Mouse (Mus musculus) embryonic facial prominence, embryonic 11.5 days (tissue): Measurements from ENCODE around the gene Eqtn. TPM values are rescaled to one million over a fixed set of nuclear protein-coding genes. Genes with fewer than 3 reads are reported as not detected.

Source experiments
- ATAC-seq: fragments of 200-750 bp; cut with Nextera tagmentation; replicated peaks from 2 replicates; pipeline ENCODE4 v1.8.0; 2017; ENCODE audit warnings: low read depth; ENCODE audit not compliant: insufficient number of reproducible peaks, low FRiP score, low TSS enrichment
- DNase-seq: peaks from one replicate; pipeline ENCODE4 v3.0.0-alpha.2; 2015; ENCODE audit warnings: low spot score
- H3K27ac ChIP-seq: fragments of 300-500 bp; sonication (generic); replicated peaks from 2 replicates; pipeline ENCODE4 v1.5.1; 2014; ENCODE audit warnings: mild to moderate bottlenecking, low read depth, low read length, control low read depth
- H3K27me3 ChIP-seq: fragments of 300-500 bp; sonication (generic); 2 replicates; pipeline ENCODE4 v1.6.1; 2014; ENCODE audit warnings: mild to moderate bottlenecking, low read length, moderate library complexity, mixed read lengths; ENCODE audit not compliant: control insufficient read depth, insufficient read depth
- H3K36me3 ChIP-seq: fragments of 300-500 bp; sonication (generic); replicated peaks from 2 replicates; pipeline ENCODE4 v1.6.1; 2014; ENCODE audit warnings: low read depth, mild to moderate bottlenecking, low read length, moderate library complexity, mixed read lengths; ENCODE audit not compliant: control insufficient read depth, insufficient read depth
- H3K4me1 ChIP-seq: fragments of 300-500 bp; sonication (generic); 2 replicates; pipeline ENCODE4 v1.6.1; 2014; ENCODE audit warnings: low read length, mixed read lengths; ENCODE audit not compliant: control insufficient read depth, insufficient read depth
- H3K4me2 ChIP-seq: fragments of 300-500 bp; sonication (generic); 2 replicates; pipeline ENCODE4 v1.6.1; 2014; ENCODE audit warnings: low read depth, mild to moderate bottlenecking, control low read depth, low read length, moderate library complexity
- H3K4me3 ChIP-seq: fragments of 300-500 bp; sonication (generic); 2 replicates; pipeline ENCODE4 v1.5.1; 2014; ENCODE audit warnings: low read depth, low read length, control low read depth
- H3K9ac ChIP-seq: fragments of 300-500 bp; sonication (generic); replicated peaks from 2 replicates; pipeline ENCODE4 v1.6.1; 2014; ENCODE audit warnings: mild to moderate bottlenecking, control low read depth, low read length
- H3K9me3 ChIP-seq: fragments of 300-500 bp; sonication (generic); replicated peaks from 2 replicates; pipeline ENCODE4 v1.6.1; 2016; ENCODE audit warnings: mild to moderate bottlenecking, low read length, inconsistent platforms, mixed read lengths; ENCODE audit not compliant: control insufficient read depth
- WGBS: fragments of 180-500 bp; shearing (Covaris S2); extraction: QIAGEN DNeasy Blood & Tissue Kit; methylation state at CpG from one replicate; pipeline ENCODE4 v1.1.7; 2014; 5-methylcytosine and 5-hydroxymethylcytosine counted together
- polyA plus RNA-seq: library from polyadenylated mRNA; unstranded; fragments of >200 nt; fragmentation: Nextera tagmentation; extraction: Ambion mirVana; gene quantifications from 2 replicates; pipeline ENCODE4 v1.2.1, GENCODE M21; 2014

The Eqtn gene
- not detected in 2 replicates for polyA plus RNA-seq

- Histone ChIP-seq H3K27me3 (no peaks in the 10 kb centered on the region), H3K9me3 (no peaks in the 10 kb centered on the region), H3K36me3 (no peaks in the 10 kb centered on the region), H3K9ac (no peak within 1 kb of the TSS), H3K4me2 (no peak within 1 kb of the TSS), H3K27ac (no peak within 1 kb of the TSS), H3K4me1 (no peaks in the 10 kb centered on the region), H3K4me3 (no peak within 1 kb of the TSS)
- DNase-seq (no peak), ATAC-seq (no peak)
Measured at GRCm38 (mm10) chr4:94928743-94929142, at the start of gene Eqtn. Eqtn (minus strand) TSS chr4:94928843.

GRCm38 (mm10) chr4:94973321-94973720, 44.7 kb upstream of the Eqtn start:
- H3K36me3 ChIP-seq, result peaks cover 6% of the 10 kb centered on the region
- DNase-seq, result no peak
- no peaks in the 10 kb centered on the region for H3K27me3 ChIP-seq
- no peak overlapping the region for H3K27ac ChIP-seq
- H3K4me3 ChIP-seq, result no peak overlapping the region
- H3K9me3 ChIP-seq, result no peaks in the 10 kb centered on the region
- H3K9ac ChIP-seq, result no peak overlapping the region
- H3K4me1 ChIP-seq, result peaks cover 2% of the 10 kb centered on the region; the same call in 1 of the 2 replicates
- no peak overlapping the region for H3K4me2 ChIP-seq
- no peak for ATAC-seq
- 88% methylated on average over 2 of the region's 2 CpGs for WGBS

DNA sequence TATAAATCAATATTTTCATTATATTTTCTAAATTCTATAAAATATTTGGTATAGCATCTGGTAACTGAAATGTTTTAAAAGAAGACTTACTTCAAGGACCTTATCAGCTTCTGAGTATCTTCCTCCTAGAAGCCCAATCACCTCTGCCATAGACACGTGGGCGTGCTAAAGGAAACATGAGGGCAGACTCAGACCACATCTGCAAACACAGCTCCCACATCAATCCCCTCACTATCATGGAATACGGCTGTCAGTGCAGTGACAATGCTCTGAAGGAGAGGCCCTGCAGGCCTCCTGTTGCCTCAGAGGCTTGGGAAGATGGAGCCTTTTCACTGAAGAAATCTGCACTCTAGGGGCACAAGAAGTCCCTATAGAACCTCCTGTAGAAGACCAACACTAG, 24.1 kb upstream of the Eqtn start:
- no peak overlapping the region for H3K27ac ChIP-seq
- no peaks in the 10 kb centered on the region for H3K9me3 ChIP-seq
- no peak for DNase-seq
- no peaks in the 10 kb centered on the region; the same call in 1 of the 2 replicates for H3K36me3 ChIP-seq
- no peak for ATAC-seq
- H3K4me3 ChIP-seq, result no peak overlapping the region
- no peaks in the 10 kb centered on the region for H3K27me3 ChIP-seq
- H3K4me2 ChIP-seq, result no peak overlapping the region
- 89% methylated on average over 3 of the region's 3 CpGs for WGBS
- no peaks in the 10 kb centered on the region for H3K4me1 ChIP-seq
- H3K9ac ChIP-seq, result no peak overlapping the region

- Histone ChIP-seq H3K4me2 (no peak overlapping the region), H3K4me3 (no peak overlapping the region), H3K27me3 (no peaks in the 10 kb centered on the region), H3K9me3 (no peaks in the 10 kb centered on the region), H3K4me1 (no peaks in the 10 kb centered on the region), H3K9ac (no peak overlapping the region), H3K27ac (no peak overlapping the region), H3K36me3 (no peaks in the 10 kb centered on the region)
- DNase-seq, result no peak
- 75% methylated on average over 11 of the region's 11 CpGs for WGBS
- ATAC-seq, result no peak
Measured at GRCm38 (mm10) chr4:94941221-94941855, 12.7 kb upstream of the Eqtn start.

- Histone ChIP-seq H3K9me3 (no peaks in the 10 kb centered on the region), H3K27me3 (no peaks in the 10 kb centered on the region), H3K4me2 (no peak overlapping the region), H3K27ac (no peak overlapping the region), H3K36me3 (no peaks in the 10 kb centered on the region), H3K4me3 (no peak overlapping the region), H3K9ac (no peak overlapping the region), H3K4me1 (no peaks in the 10 kb centered on the region)
- whole genome bisulfite sequencing, result 79% methylated on average over 3 of the region's 3 CpGs
- ATAC-seq (no peak), DNase-seq (no peak)
Measured at GRCm38 (mm10) chr4:94901780-94902179, 26.9 kb downstream of the Eqtn start.

DNA sequence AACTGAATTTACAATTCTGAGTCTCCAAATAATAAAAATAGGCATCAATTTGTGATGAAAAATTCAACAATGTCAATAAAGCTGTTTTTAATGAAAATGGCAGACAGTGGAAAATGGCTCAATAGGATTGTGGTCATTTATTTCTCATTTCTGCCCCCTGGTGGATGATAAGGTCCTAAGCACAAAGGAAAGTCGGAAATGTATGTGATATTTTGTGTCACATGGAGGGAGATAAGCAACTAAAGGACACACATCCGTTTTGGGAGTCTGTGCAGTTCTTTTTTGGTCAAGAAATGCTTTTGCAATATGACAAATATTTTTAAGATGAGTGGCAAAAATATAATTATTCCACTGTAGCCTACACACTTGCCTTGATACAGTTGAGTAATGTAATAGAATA, 27.9 kb downstream of the Eqtn start:
- Histone ChIP-seq H3K36me3 (no peaks in the 10 kb centered on the region), H3K27ac (no peak overlapping the region), H3K4me1 (no peaks in the 10 kb centered on the region), H3K4me2 (no peak overlapping the region), H3K4me3 (no peak overlapping the region), H3K27me3 (no peaks in the 10 kb centered on the region), H3K9ac (no peak overlapping the region), H3K9me3 (no peaks in the 10 kb centered on the region)
- no peak for ATAC-seq
- 37% methylated on average over 2 of the region's 2 CpGs for WGBS
- peak; percentile 63 for DNase-seq

Other genes starting within 250 kb of the Eqtn start
- 9.8 and 10.1 TPM in 2 replicates for gene Tek, start 189.6 kb downstream of the Eqtn start, polyA plus RNA-seq
- gene Mysm1, start 50.3 kb upstream of the Eqtn start, polyA plus RNA-seq, result 24.8 and 25.4 TPM in 2 replicates
- 32.9 and 35.4 TPM in 2 replicates for gene Jun, start 123.4 kb upstream of the Eqtn start, polyA plus RNA-seq